Mouse (Mus musculus): ENCODE measurements at regions not wholly inside any gene's neighbourhood (a gene's known extent, or its start where the extent isn't known, plus 50 kb on each side); places are given as distances from the start of the nearest gene placed in this dataset.

DNA sequence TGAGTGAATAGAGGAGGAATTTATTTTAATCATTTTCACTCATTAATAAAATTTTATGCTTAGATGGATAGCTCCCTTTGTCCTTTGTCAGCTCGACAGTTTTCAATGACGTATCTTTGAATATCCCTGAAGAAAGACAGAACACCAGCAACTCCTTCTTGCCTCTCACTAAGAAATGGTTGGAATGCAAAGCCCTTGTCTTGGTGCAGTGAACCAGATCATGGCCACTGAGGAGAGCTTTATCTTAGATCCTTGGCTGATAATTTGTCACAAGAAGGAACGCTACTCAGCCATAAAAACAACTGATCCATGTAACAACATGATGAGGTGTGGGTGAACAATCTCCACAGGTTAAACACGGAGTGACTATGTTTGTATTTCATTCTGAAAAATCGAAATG lies 73.5 kb upstream of the Plppr5 start:
- TF ChIP-seq E2F4 (IDR thresholded peaks at IDR 0.05; ENCODE audit: insufficient read depth), result no peak
- no peak for TF ChIP-seq TCF3 (IDR thresholded peaks at IDR 0.05; ENCODE audit: insufficient read length, low read depth)
- TF ChIP-seq POLR2A (IDR thresholded peaks at IDR 0.05; ENCODE audit: insufficient read length, low read depth), result no peak
- no peak for TF ChIP-seq MAX (IDR thresholded peaks at IDR 0.05; ENCODE audit: low read depth)
- TF ChIP-seq CEBPB (IDR thresholded peaks at IDR 0.05; ENCODE audit: insufficient read depth, poor library complexity, severe bottlenecking), result no peak

Data from myocyte (in vitro differentiated cells).